Mouse (Mus musculus): Measurements from ENCODE around the gene Itih5.

Gene Itih5

DNA sequence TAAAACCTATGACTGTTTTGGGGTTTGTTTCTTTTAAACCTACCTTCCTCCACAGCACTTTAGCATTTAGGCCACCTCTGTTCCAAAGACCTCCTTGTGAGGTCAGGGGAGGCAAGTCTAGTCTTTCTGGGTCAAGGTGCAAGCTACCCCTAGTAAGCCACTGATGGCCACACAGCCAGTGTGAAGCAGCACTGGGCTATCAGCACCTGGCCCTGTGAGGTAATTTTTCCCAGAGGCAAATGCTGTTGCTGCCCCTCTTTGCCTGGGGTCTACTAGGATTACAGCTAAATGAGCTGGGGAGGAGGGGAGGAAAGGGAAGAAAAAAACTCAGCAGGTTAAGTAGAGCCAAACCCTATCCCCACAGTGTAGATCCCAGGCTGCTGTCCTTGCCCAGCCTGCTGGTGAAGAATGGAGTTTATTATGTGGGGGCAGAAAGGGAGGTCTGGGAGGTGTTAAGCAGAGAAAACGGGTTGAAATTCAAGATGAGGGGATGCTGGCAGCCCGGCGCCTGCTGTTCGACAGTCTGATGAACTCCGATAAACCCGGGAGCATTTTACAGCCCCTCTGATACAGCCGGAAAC is 110.6 kb downstream of the Itih5 start:
- DNase-seq, result no peak

DNA sequence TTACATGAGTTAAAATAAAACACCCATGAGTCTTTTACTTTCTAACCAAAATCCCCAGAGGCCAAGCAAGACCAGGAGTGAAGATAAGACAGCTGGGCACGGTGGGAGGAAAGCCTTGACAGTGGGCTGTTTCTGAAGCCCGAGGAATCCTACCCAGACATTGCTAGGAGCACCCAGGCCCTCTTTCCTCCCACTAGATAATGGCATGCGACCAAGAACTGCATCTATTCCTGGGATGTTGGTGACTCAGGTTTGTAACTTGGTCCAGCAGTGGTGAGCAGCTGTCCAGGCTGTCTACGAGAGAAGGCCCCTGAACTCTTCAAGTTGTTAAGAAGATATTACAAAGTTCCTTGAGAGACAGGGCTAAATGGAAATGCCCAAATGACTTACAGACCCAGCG is 112.5 kb downstream of the Itih5 start:
- DNase-seq, result no peak

GRCm38 (mm10) chr2:10272604-10273115 is 119.3 kb downstream of the Itih5 start:
- DNase-seq, result no peak

- no peak for DNase-seq
These were observed 120.2 kb downstream of the Itih5 start for GRCm38 (mm10) chr2:10273541-10274050.

DNA sequence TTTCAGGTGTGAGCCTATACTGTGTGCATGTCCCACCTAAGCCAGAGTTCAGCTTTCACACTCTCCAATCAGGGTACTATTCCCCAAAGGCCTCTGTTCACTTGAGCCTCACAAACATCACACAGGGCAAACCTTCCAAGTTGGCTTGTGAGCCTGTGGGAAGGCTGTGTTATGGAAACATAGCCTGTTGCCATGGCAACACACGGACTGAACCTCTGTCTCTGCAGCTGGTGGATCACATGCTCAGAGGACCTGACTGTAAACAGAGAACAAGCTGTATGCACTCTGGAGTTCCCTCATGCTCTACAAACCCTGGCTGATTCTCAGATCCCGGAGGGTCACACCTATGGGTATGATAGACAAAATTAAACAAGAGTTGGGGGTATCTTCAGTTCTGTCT is 122.8 kb downstream of the Itih5 start:
- peak; percentile 58 to 61 for DNase-seq

- DNase-seq, result no peak
These were observed 130.3 kb downstream of the Itih5 start for GRCm38 (mm10) chr2:10283686-10284085.

GRCm38 (mm10) chr2:10284636-10285270 is 131.4 kb downstream of the Itih5 start:
- peak; percentile 21 to 29 for DNase-seq

GRCm38 (mm10) chr2:10285975-10286374 is 132.6 kb downstream of the Itih5 start:
- no peak for DNase-seq

DNA sequence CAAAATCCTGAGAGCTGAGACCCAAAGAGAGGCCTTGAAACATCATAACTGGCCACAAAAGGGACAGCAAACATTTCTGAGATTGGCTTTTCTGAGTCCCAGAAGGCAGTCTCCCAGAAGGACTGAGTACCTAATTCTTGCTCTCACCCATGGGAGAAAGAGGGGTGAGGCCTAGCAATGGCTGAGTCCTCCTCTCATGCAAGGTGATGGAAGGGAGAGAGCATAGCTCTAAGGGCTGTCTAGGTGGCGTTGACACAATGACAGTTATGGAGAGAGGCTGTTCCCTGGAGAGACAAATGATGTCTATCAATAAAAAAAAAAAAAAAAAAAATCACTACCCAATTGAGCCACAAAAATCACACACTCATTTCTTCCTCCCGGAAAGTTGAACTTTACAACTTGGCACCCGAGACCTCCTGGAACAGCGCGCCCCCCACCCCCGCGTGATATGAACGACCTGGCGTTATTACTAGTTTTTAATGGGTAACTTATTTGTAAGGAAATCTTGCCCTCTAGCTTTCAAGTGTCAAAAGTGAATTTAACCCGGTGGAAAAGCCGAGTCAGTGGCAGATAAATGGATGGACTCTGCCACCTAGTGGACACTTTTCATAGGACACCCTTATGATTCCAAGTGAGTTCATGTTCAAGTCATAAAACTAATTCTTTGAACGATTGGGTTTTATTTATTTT is 134.9 kb downstream of the Itih5 start:
- DNase-seq, result peak; percentile 44 to 57

- no peak for DNase-seq
These were observed 135.5 kb downstream of the Itih5 start for GRCm38 (mm10) chr2:10288881-10289280.

- no peak for DNase-seq
These were observed 136.7 kb downstream of the Itih5 start for GRCm38 (mm10) chr2:10290115-10290514.

DNA sequence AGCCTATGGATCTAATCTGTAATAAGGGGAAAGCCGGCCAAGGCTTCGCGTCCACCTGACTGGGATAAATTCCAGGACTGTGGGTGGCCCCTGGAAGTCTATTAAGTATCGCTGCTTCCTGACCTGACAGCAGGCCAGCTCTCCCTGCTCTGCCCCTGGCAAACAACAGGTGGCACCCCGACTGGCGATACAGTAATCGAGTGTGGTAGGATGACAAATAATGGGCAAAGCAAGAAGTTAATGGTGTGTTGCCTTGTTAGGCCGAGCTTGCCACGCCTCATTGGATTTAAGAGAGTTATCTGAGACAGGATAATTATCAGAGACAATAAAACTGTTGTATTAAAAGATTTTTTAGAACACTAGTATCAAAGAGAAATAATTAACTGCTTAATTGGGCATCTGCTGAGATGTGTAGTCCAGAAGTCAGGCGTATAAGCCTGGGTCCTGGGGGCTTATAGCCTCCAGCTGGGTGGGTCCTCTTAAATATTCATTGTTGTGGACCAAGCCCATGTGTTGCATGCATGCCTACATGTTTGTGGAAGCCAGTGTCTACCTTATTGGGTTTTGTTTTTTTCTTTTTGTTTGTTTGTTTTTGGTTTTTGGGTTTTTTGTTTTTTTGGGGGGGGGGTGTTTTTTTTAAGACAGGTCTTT is 140.3 kb downstream of the Itih5 start:
- no peak for DNase-seq

- no peak for DNase-seq
These were observed 142.5 kb downstream of the Itih5 start for GRCm38 (mm10) chr2:10295908-10296307.

DNA sequence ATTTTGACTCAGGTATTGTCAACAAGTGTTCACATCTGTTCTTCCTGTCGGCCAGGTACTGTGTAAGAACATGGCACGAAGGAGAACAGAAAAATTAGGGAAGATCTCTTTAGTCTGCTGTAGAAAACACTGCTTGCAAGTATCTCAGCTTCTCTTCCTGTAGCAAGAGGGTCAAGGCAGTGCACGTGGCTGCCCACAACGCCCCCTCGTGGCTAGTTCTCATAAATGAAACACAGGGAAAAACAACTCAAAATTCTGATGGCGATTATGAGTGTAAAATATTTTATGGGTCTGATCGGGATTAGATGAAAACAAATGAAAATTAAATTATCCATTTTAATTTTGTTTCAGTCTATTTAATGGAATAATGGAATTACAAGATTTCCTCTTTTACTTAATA is 146.9 kb downstream of the Itih5 start:
- DNase-seq, result no peak

DNA sequence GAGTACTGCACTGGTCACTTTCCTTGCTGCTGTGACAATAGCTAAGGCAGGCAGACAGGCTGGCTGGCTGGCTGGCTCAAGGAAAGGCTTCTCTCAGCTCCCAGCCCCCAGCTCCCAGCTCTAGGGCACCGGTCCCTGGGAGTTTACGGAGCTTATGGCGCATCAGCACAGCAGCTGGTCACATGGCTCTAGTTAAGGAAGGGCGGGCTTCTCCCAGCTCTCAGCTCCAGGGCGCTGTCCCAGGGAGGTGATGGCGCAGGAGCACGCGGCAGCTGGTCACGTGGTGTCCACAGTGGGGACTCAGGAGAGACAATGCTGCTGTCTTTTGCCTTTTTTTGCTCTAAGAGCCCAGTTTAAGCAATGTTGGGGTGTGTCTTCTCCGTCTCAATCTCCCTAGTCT is 147.4 kb downstream of the Itih5 start:
- no peak for DNase-seq

- DNase-seq, result no peak
These were observed 148.0 kb downstream of the Itih5 start for GRCm38 (mm10) chr2:10301391-10301790.

- DNase-seq, result no peak
These were observed 148.6 kb downstream of the Itih5 start for GRCm38 (mm10) chr2:10301997-10302396.

DNA sequence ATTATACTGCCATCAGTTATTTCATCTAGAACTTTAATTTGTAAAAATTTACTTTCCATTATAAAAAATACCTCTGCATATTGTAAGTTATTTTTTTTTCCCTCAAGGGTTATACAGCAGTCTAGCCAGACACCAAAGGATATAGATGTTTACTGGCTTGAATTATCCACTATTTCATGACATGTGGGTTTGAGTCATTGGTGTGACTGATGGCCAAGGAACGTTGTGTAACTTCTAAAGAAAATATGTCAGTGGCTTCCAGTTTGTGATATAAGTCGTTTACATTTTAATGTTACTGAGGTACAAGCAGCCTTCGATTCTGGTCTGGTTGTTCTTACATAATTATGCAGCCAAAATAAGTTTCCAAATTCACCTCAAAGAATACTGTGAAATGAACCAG is 151.5 kb downstream of the Itih5 start:
- no peak for DNase-seq

Measured in lung, adult 18-20 months (tissue).